Mouse (Mus musculus): ENCODE data around the gene Ofcc1. TPM values are rescaled to one million over a fixed set of nuclear protein-coding genes. Genes with fewer than 3 reads are reported as not detected.

Ofcc1 gene
- total RNA-seq, 1 experiment from 2014 or later = not detected

GRCm38 (mm10) chr13:40029426-40029825 is 331.8 kb downstream of the Ofcc1 start:
- ATAC-seq (replicated peaks; ENCODE audit: insufficient number of reproducible peaks, low FRiP score, low TSS enrichment, poor library complexity, severe bottlenecking) = no peak

- no peak for ATAC-seq (replicated peaks; ENCODE audit: insufficient number of reproducible peaks, low FRiP score, low TSS enrichment, poor library complexity, severe bottlenecking)
Observed at GRCm38 (mm10) chr13:40028827-40029226, 332.4 kb downstream of the Ofcc1 start.

GRCm38 (mm10) chr13:40025816-40026215 is 335.4 kb downstream of the Ofcc1 start:
- ATAC-seq (replicated peaks; ENCODE audit: insufficient number of reproducible peaks, low FRiP score, low TSS enrichment, poor library complexity, severe bottlenecking) = no peak

- no peak for ATAC-seq (replicated peaks; ENCODE audit: insufficient number of reproducible peaks, low FRiP score, low TSS enrichment, poor library complexity, severe bottlenecking)
Observed at GRCm38 (mm10) chr13:40023201-40023777, 338.0 kb downstream of the Ofcc1 start.

- ATAC-seq (replicated peaks; ENCODE audit: insufficient number of reproducible peaks, low FRiP score, low TSS enrichment, poor library complexity, severe bottlenecking) = no peak
Observed at GRCm38 (mm10) chr13:40022609-40023008, 338.6 kb downstream of the Ofcc1 start.

GRCm38 (mm10) chr13:40000236-40000635 is 361.0 kb downstream of the Ofcc1 start:
- no peak for ATAC-seq (replicated peaks; ENCODE audit: insufficient number of reproducible peaks, low FRiP score, low TSS enrichment, poor library complexity, severe bottlenecking)

- no peak for ATAC-seq (replicated peaks; ENCODE audit: insufficient number of reproducible peaks, low FRiP score, low TSS enrichment, poor library complexity, severe bottlenecking)
Observed at GRCm38 (mm10) chr13:39997901-39998300, 363.3 kb downstream of the Ofcc1 start.

- no peak for ATAC-seq (replicated peaks; ENCODE audit: insufficient number of reproducible peaks, low FRiP score, low TSS enrichment, poor library complexity, severe bottlenecking)
Observed at GRCm38 (mm10) chr13:39979294-39980061, 381.8 kb downstream of the Ofcc1 start.

GRCm38 (mm10) chr13:39968349-39969016 is 392.8 kb downstream of the Ofcc1 start:
- ATAC-seq (replicated peaks; ENCODE audit: insufficient number of reproducible peaks, low FRiP score, low TSS enrichment, poor library complexity, severe bottlenecking) = no peak

GRCm38 (mm10) chr13:39957226-39957625 is 404.0 kb downstream of the Ofcc1 start:
- ATAC-seq (replicated peaks; ENCODE audit: insufficient number of reproducible peaks, low FRiP score, low TSS enrichment, poor library complexity, severe bottlenecking) = no peak

- no peak for ATAC-seq (replicated peaks; ENCODE audit: insufficient number of reproducible peaks, low FRiP score, low TSS enrichment, poor library complexity, severe bottlenecking)
Observed at GRCm38 (mm10) chr13:39956017-39956416, 405.2 kb downstream of the Ofcc1 start.
